Mouse (Mus musculus): ENCODE measurements around the gene Hlcs.

The Hlcs gene

DNA sequence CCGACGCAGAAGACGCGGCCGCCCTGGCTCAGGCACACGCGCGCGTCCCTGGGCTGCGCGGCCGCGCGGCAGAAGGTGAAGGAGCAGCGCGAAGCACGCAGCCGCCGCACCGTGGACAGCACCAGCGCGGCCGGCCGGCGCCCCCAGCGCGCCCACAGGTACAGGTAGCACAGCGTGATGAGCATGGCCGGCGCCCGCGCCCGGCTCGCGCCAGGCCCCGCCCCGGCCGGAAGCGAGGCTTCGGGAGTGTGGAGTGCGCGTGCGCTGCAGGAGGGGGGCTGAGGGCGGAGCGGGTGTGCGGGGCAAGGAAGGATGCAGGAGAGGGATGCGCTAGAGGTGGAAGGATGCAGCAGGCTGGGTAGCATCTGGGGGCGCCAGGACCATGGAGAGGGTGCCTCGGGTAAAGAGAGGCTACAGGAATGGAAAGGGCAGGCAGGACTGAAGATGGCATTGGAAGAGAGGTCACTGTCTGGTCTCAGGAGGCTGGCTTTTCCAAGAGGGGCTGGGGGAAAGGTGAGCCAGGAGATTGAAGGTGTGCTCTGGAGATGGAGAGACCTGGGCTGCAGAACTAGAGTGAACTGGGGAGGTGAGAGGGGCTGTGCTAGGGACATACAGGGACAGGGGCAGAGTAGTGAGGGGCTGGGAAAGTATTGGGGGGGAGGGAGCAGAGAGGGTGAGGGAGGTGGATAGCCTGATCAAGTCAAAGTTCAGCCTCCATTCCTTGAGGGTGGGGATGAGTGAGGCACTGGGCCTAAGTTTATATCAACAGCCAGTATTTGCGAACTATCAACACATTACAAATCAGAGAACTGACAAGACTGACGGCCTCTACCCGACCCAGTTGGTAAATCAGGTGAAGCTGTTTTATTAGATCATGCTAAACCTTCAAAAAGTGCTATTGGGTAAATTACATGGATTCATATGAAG, 23.0 kb downstream of the Hlcs start:
- peak; percentile 93 for ATAC-seq (ENCODE audit: low TSS enrichment)

DNA sequence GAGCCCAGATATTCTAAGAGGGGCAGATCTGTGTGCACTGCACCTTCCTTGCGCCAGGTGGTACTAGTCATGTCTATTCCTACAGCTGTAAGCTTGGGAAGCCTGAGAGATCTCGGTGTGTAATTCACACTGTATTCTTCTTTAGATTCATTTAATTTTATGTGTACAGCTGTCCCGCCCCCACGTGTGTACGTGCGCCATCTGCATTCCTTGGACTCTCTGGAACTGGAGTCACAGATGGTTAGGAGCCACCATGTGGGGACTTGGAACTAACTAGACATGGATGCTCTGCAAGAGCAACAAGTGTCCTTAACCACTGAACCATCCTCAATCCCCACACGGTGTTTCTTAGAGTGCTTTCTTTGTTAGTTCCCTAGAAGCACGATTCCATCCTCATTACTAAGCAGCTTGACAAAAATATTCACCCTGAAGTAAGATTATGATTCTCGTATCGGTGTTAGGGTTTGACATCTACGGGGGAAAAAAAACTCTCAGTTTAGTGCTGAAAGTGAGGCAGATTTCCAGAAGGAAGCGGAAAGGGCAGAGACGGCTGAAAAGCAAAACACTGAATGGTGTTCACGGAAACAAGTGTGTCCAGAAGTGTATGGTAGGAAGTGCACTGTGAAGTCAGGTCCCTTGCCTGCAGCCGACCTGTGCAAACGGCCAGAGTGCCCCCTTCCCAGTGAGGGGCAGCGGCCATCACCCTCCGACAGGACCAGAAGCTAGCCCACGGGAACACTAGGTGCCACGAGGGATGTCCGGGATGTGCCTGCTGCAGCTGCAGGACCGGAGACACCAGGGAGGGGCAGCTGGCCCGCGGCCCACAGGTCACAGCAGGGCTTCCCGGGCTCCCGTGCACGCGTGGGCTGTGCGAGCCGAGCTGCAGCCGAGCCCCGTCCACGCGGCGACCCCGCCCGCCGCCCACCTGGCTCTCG, 24.0 kb downstream of the Hlcs start:
- peak; percentile 74 for ATAC-seq (ENCODE audit: low TSS enrichment)

GRCm38 (mm10) chr16:94287826-94288225, 25.5 kb downstream of the Hlcs start:
- ATAC-seq (ENCODE audit: low TSS enrichment) = no peak

DNA sequence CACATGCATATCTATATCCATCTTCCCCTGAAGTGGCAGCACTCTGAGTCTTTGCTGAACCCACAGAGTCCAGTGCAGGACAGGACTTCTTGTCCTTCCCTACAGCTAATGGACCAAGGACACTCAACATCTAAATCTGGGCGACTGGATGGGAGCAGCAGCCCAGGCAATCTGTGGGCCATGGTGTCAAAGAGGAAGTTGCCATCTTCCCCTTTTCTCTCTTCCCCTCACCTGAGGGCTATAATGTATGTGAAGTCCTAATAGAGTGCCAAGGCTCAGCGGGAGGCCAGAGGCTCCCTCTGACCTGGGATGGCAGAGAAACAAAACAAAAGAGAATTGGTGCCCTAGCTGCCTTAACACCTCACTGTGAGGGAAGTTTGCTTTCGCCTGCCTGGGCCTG, 29.4 kb downstream of the Hlcs start:
- no peak for ATAC-seq (ENCODE audit: low TSS enrichment)

GRCm38 (mm10) chr16:94270826-94271225, 42.5 kb downstream of the Hlcs start:
- no peak for ATAC-seq (ENCODE audit: low TSS enrichment)

- peak; percentile 89 for ATAC-seq (ENCODE audit: low TSS enrichment)
Measured at GRCm38 (mm10) chr16:94269635-94270034, 43.7 kb downstream of the Hlcs start.

- ATAC-seq (ENCODE audit: low TSS enrichment) = no peak
Measured at GRCm38 (mm10) chr16:94268205-94268604, 45.2 kb downstream of the Hlcs start.

GRCm38 (mm10) chr16:94264611-94265010, 48.8 kb downstream of the Hlcs start:
- ATAC-seq (ENCODE audit: low TSS enrichment) = peak; percentile 59; the same call in 1 of the 2 replicates

DNA sequence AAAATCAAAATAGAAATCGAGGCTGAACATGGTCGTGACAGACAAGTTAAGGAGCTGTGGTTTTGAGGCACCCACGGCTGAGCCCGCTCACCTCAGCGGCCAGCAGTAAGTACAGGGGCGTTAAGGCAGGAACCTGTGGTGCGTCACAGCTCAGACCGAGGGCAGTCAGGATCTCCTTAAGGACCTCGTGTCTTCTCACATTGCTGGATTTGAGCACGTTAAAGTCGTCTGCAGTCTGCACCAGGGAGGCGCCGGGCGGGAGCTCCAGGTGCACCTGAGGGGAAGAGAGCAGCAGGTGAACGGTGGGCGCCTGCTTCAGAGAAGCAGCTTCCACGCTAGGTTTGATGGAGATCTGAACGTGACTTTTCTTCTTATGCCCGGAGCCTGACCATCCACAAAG, 50.9 kb downstream of the Hlcs start:
- no peak for ATAC-seq (ENCODE audit: low TSS enrichment)

DNA sequence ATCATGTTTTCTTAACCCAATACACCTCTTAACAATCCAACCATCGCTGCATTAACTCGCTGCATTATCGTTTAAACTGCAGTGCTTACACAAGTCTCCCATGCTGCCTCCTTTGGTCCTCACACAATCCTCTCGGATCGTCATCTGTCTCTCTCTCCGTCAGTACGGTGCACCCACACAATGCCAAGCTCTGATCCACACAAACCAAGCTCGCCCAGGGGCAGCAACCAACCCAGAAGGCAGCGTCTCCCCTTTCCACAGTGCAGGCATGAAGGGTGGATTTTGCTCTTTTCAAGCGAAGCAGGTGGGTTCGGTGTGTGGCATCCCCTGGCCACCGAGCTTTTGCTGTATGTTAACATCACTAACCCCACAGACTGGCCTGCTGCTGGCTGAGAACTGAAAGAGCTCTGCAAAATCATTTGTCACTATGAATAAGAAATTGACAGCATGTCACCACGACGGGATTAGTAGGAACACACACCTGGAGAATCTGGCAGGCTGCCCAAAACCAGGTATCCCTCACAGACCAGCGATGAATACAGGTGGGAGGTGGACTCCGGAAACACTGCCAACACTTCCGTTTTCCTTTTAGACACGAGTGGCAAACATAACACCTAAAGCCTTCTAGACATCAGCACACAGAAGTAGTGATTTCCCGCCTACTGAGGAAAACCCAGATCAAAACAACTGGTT, 52.3 kb downstream of the Hlcs start:
- no peak for ATAC-seq (ENCODE audit: low TSS enrichment)

DNA sequence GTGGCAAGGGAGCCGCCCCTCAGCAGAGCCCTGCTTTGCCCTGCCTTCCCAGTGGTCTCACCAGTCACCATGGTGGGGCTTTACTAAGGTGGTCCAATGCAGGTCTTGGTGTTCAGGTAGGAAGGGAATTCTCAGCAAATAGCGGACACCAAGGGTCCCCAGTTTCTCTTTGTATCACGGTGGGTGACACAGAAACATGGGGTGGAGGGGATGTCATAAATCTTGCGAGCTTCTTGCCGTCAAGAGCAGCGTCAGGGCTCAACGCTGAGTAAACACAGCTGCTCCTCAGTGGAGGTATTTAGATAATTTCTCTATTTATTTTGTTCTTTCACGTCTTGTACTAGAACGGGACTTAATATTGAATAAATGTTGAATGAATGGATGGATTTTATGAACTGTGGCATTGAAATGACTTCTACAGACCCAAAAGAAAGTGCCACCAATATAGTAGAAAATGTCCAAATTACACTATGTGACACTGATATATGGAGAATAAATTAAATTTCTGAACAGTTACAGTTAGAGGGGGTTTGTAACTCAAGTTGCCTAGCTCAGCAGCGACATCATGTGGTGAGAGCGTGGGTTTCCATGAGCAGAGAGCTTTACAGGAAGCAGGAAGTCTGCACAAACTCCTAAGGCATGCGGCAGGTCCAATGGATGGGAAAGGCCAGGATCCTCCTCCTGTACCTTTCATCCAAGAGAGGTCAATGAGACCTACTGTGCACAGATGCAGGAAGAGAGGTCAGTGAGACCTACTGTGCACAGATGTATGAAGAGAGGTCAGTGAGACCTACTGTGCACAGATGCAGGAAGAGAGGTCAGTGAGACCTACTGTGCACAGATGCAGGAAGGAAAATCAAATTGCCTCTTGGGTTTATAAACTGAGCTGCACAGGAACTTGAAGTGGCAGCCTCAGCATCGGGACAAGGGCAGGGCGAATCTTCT, 54.7 kb downstream of the Hlcs start:
- peak; percentile 64; the same call in 1 of the 2 replicates for ATAC-seq (ENCODE audit: low TSS enrichment)

- no peak for ATAC-seq (ENCODE audit: low TSS enrichment)
Measured at GRCm38 (mm10) chr16:94255592-94255991, 57.8 kb downstream of the Hlcs start.

- ATAC-seq (ENCODE audit: low TSS enrichment) = no peak
Measured at GRCm38 (mm10) chr16:94255035-94255434, 58.3 kb downstream of the Hlcs start.

DNA sequence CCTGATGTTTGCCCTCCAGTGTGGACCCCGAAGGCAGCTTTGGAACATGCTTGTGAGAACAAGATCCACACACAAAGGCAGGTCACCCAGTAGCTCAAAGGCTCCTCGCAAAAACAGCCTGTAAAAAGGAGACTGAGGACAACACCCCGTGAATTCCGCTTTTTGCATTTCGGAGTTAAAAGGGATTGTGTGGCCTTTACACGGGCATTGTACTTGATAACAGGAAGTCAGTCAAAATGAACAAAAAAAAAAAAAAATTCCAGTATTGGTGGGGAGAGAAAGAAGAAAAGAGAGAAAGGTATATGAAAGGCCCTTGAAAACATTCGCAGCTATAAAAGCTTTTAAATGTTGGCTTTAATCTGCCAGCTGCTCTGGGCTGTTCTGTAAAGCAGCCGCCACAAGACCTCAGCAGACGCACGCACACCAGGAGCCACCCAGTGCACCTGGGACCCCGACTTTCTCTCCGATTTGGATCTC, 58.9 kb downstream of the Hlcs start:
- ATAC-seq (ENCODE audit: low TSS enrichment) = no peak

DNA sequence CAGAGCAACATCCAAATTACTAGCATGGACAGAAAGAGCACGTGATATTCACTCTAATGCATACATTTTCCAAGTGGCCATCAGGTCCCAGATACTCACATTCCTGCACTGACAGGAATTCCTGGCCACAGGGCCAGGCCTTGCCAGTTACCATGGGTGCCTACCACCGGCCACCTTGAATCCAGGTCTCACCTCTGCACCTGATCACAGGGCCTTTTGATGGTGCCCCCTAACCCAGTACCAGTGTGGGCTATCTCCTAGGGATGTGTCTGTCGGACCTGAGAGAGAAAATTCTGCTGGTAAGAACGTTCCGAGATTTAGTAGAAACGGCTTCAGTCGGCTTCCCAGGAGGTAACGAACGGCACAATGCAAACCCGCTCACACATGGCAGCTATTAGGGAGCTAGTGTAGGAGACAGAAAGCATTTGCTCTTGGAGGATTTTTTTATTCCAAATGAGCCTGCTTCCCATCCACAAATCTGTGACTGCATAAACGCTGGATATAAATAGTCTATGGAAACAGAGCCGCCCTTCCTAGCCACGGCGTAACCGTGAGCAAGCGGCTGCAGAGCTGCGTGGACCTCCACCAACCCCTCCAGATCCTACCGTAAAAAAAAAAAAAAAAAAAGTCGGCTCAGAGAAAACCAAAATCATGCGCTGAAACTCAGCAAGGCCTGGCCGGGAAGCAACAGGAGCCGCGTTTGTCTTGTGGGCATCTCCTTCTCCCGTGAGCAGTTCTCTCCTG, 59.5 kb downstream of the Hlcs start:
- peak; percentile 50 for ATAC-seq (ENCODE audit: low TSS enrichment)

GRCm38 (mm10) chr16:94251756-94252155, 61.6 kb downstream of the Hlcs start:
- no peak for ATAC-seq (ENCODE audit: low TSS enrichment)

DNA sequence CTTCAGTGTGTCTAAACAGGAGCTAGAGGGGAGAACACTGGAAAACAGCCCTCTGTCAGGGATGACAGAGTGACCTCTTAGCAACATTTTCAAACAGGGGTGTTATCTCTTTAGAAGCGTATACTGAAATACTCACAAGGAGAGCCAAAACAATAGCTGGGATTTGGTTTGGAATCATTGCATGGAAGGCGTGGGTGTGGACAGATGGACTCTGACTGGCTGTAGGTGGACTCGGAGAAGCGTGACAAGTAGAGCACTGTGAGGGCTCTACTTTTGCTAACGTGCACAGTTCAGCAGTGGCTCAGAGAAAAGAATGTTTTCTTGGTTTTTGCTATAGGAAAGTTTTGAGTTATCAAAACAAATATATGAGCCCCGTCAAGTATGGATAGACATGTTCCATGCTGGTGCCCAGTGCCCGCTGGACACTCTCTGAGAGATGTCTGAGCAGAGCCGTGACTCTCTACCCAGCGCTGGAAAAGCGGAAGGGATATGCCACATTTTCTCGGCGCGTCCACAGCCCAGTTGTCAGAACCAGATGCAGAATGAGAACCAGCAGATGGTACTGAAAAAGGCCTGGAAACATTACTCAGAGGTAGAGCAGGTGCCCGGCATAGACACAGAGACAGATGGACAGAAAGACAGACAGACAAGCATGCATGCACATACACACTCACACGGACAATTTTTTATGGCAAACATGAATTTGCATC, 62.6 kb downstream of the Hlcs start:
- ATAC-seq (ENCODE audit: low TSS enrichment) = peak; percentile 82

DNA sequence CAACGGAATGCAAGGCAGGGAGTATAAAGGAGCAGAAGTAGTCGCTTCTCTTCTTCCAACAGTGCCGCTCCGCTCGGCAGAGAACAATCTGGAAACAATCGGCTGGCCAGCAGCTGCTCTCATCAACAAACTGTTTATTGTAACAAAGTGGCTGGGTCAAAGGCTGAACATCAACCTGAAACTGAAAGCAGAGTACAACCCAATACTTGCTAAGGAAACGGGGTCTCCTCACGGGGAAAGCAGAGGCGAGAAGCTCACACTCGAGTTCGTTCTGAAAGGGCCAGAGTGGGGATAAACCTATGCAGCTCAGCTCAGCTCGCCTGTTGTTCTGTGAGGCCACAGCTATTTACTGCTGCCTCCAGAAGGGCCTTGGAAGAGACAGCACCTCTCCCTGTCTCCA, 63.2 kb downstream of the Hlcs start:
- no peak for ATAC-seq (ENCODE audit: low TSS enrichment)

DNA sequence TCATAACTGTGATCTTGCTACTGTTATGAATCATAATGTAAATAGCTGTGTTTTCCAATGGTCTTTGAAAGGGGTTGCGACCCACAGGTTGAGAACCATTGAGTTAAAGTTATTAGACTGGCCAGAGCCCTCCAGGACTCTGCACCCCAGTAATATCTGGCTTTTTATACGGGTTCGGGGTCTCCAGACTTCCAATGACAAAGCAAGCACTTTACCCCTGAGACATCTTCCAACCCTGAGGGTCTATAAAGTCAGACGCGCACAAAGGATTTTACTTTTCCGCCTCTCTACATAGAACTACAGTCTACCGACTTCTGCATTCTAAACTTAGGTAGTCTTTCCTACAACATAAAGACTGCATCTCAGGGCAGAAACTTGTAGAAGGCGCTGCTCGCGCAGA, 63.7 kb downstream of the Hlcs start:
- no peak for ATAC-seq (ENCODE audit: low TSS enrichment)

All from frontal cortex, adult (tissue).